Mouse (Mus musculus) ES-E14 (cell line): ENCODE measurements around the gene Fsip1.

Source experiments
- CHD2 ChIP-seq: IDR thresholded peaks from 2 replicates; pipeline ENCODE4 v1.6.1; 2014; ENCODE audit warnings: mild to moderate bottlenecking, low read depth, low read length, inconsistent platforms
- HCFC1 ChIP-seq: IDR thresholded peaks from 2 replicates; pipeline ENCODE4 v1.6.1; 2012; ENCODE audit warnings: low read length, inconsistent platforms, borderline replicate concordance; ENCODE audit not compliant: insufficient read depth
- ZNF384 ChIP-seq: IDR thresholded peaks from 2 replicates; pipeline ENCODE4 v1.6.1; 2012; ENCODE audit warnings: low read depth, low read length, inconsistent platforms

- no peak for TF ChIP-seq HCFC1
- no peak for TF ChIP-seq CHD2
- no peak for TF ChIP-seq ZNF384
Measured at GRCm38 (mm10) chr2:118287678-118288077, 30.9 kb upstream of the Fsip1 start.
